Mouse (Mus musculus): ENCODE measurements at regions not wholly inside any gene's neighbourhood (a gene's known extent, or its start where the extent isn't known, plus 50 kb on each side); places are given as distances from the start of the nearest gene placed in this dataset.

GRCm38 (mm10) chr6:67151515-67151914, 86.5 kb upstream of the Serbp1 start:
- no peak for DNase-seq (ENCODE audit: low read depth)

- no peak for DNase-seq (ENCODE audit: low read depth)
Observed at GRCm38 (mm10) chr6:67149425-67149824, 88.6 kb upstream of the Serbp1 start.

GRCm38 (mm10) chr6:67146708-67147107, 91.3 kb upstream of the Serbp1 start:
- DNase-seq (ENCODE audit: low read depth), result no peak

GRCm38 (mm10) chr6:67145969-67146368, 92.0 kb upstream of the Serbp1 start:
- DNase-seq (ENCODE audit: low read depth), result no peak

- DNase-seq (ENCODE audit: low read depth), result no peak
Observed at GRCm38 (mm10) chr6:67144946-67145716, 92.8 kb upstream of the Serbp1 start.

- DNase-seq (ENCODE audit: low read depth), result peak; percentile 65
Observed at GRCm38 (mm10) chr6:67142179-67142578, 95.8 kb upstream of the Serbp1 start.

GRCm38 (mm10) chr6:67140645-67141250, 97.2 kb upstream of the Serbp1 start:
- DNase-seq (ENCODE audit: low read depth), result no peak

GRCm38 (mm10) chr6:67139012-67139375, 99.0 kb upstream of the Serbp1 start:
- no peak for DNase-seq (ENCODE audit: low read depth)

GRCm38 (mm10) chr6:67138302-67139011, 99.5 kb upstream of the Serbp1 start:
- DNase-seq (ENCODE audit: low read depth), result no peak

GRCm38 (mm10) chr6:67137482-67137881, 100.2 kb upstream of the Gadd45a start:
- DNase-seq (ENCODE audit: low read depth), result no peak

- DNase-seq (ENCODE audit: low read depth), result no peak
Observed at GRCm38 (mm10) chr6:67134915-67135314, 97.7 kb upstream of the Gadd45a start.

- no peak for DNase-seq (ENCODE audit: low read depth)
Observed at GRCm38 (mm10) chr6:67130540-67131301, 93.5 kb upstream of the Gadd45a start.

- DNase-seq (ENCODE audit: low read depth), result no peak
Observed at GRCm38 (mm10) chr6:67129626-67130025, 92.4 kb upstream of the Gadd45a start.

- DNase-seq (ENCODE audit: low read depth), result no peak
Observed at GRCm38 (mm10) chr6:67128503-67129463, 91.5 kb upstream of the Gadd45a start.

- DNase-seq (ENCODE audit: low read depth), result peak; percentile 43
Observed at GRCm38 (mm10) chr6:67127727-67128126, 90.5 kb upstream of the Gadd45a start.

GRCm38 (mm10) chr6:67125715-67126312, 88.6 kb upstream of the Gadd45a start:
- DNase-seq (ENCODE audit: low read depth), result no peak

- DNase-seq (ENCODE audit: low read depth), result no peak
Observed at GRCm38 (mm10) chr6:67124089-67124488, 86.8 kb upstream of the Gadd45a start.

- DNase-seq (ENCODE audit: low read depth), result no peak
Observed at GRCm38 (mm10) chr6:67123071-67123470, 85.8 kb upstream of the Gadd45a start.

- no peak for DNase-seq (ENCODE audit: low read depth)
Observed at GRCm38 (mm10) chr6:67116306-67116705, 79.0 kb upstream of the Gadd45a start.

- DNase-seq (ENCODE audit: low read depth), result no peak
Observed at GRCm38 (mm10) chr6:67115505-67116303, 78.4 kb upstream of the Gadd45a start.

Measured in induced T-regulatory cell, adult 2 months (primary cell).